Mouse (Mus musculus) 3T3-L1 (cell line): ENCODE data around the gene 1700001J03Rik.
A peak's percentile ranks its signal among the peaks of the same experiment; 100 is the strongest.
"Not testable (repeated sequence)": the region's sequence is repeated elsewhere in the genome, so short reads cannot be mapped to it uniquely, and the experiment has no call there.

Experiments
- DNase-seq: peaks from one replicate; pipeline ENCODE4 v3.0.0-alpha.2; 2015; ENCODE audit warnings: low read depth, low spot score

Gene 1700001J03Rik

GRCm38 (mm10) chr5:146185204-146185603 is at the start of gene 1700001J03Rik:
Gene 1700001J03Rik (minus strand): TSS chr5:146185304.
- DNase-seq = not testable (repeated sequence)

GRCm38 (mm10) chr5:146234336-146234735 is 49.2 kb upstream of the 1700001J03Rik start:
- no peak for DNase-seq

GRCm38 (mm10) chr5:146232816-146233215 is 47.7 kb upstream of the 1700001J03Rik start:
- no peak for DNase-seq

- peak; percentile 20 for DNase-seq
Observed at GRCm38 (mm10) chr5:146232056-146232675, 47.1 kb upstream of the 1700001J03Rik start.

GRCm38 (mm10) chr5:146231655-146231996 is 46.5 kb upstream of the 1700001J03Rik start:
- DNase-seq = peak; percentile 41

- DNase-seq = peak; percentile 97
Observed at GRCm38 (mm10) chr5:146230864-146231654, 46.0 kb upstream of the 1700001J03Rik start, which contains the start of gene Cdk8. Gene Cdk8 (plus strand): TSS chr5:146231230.

- DNase-seq = peak; percentile 33
Observed at GRCm38 (mm10) chr5:146229869-146230650, 45.0 kb upstream of the 1700001J03Rik start.

- DNase-seq = no peak
Observed at GRCm38 (mm10) chr5:146227496-146227895, 42.4 kb upstream of the 1700001J03Rik start.

GRCm38 (mm10) chr5:146223786-146224185 is 38.7 kb upstream of the 1700001J03Rik start:
- no peak for DNase-seq

GRCm38 (mm10) chr5:146221722-146222121 is 36.6 kb upstream of the 1700001J03Rik start:
- DNase-seq = no peak

- DNase-seq = peak; percentile 100
Observed at GRCm38 (mm10) chr5:146220879-146221714, 36.0 kb upstream of the 1700001J03Rik start, which contains the start of gene Rnf6. Gene Rnf6 (minus strand): TSS chr5:146221555.

GRCm38 (mm10) chr5:146220501-146220878 is 35.4 kb upstream of the 1700001J03Rik start:
- DNase-seq = no peak

- no peak for DNase-seq
Observed at GRCm38 (mm10) chr5:146205537-146205936, 20.4 kb upstream of the 1700001J03Rik start.

GRCm38 (mm10) chr5:146203921-146204320 is 18.8 kb upstream of the 1700001J03Rik start:
- DNase-seq = peak; percentile 66

- peak; percentile 36 for DNase-seq
Observed at GRCm38 (mm10) chr5:146200580-146200979, 15.5 kb upstream of the 1700001J03Rik start.

GRCm38 (mm10) chr5:146199540-146199939 is 14.4 kb upstream of the 1700001J03Rik start:
- DNase-seq = no peak

- no peak for DNase-seq
Observed at GRCm38 (mm10) chr5:146199073-146199472, 14.0 kb upstream of the 1700001J03Rik start.

- DNase-seq = no peak
Observed at GRCm38 (mm10) chr5:146193360-146193759, 8.3 kb upstream of the 1700001J03Rik start.

- no peak for DNase-seq
Observed at GRCm38 (mm10) chr5:146190501-146191269, 5.6 kb upstream of the 1700001J03Rik start.

GRCm38 (mm10) chr5:146190093-146190492 is 5.0 kb upstream of the 1700001J03Rik start:
- DNase-seq = no peak
